Mouse (Mus musculus) gonadal fat pad, adult 2 months (tissue): ENCODE measurements around the gene Tmub2. TPM values are rescaled to one million over a fixed set of nuclear protein-coding genes. Genes with fewer than 3 reads are reported as not detected.
"Not testable (repeated sequence)": the region's sequence is repeated elsewhere in the genome, so short reads cannot be mapped to it uniquely, and the experiment has no call there.

Source experiments
- DNase-seq: peaks from one replicate; pipeline ENCODE4 v3.0.0-alpha.2; 2012; ENCODE audit warnings: low read depth
- polyA plus RNA-seq: library from polyadenylated mRNA; depleted of rRNA; stranded (reverse); fragments of >200 nt; gene quantifications from 2 replicates; pipeline ENCODE4 v1.2.3, GENCODE M21; 2012

The Tmub2 gene
- polyA plus RNA-seq, 1 experiment = 66.7 TPM

DNA sequence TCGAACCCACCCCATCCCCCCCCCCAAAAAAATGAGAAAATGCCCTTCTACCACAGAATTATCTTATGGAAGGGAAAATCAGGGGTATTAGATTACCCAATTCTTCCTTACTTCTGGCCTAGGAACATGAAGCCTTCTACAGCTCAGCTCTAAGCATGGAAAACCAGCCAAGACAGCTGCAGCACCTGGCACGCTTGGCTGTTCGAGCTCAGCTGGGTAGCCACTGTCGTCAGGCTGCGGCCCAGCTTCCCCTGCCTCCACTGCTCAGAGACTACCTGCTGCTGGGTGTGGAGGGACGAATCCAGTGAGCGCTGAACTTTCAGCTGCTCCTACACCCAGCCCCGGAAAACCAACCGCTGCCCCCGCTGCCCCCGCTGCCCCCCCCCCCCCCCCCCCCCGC lies 7.0 kb upstream of the Tmub2 start:
- no peak for DNase-seq

DNA sequence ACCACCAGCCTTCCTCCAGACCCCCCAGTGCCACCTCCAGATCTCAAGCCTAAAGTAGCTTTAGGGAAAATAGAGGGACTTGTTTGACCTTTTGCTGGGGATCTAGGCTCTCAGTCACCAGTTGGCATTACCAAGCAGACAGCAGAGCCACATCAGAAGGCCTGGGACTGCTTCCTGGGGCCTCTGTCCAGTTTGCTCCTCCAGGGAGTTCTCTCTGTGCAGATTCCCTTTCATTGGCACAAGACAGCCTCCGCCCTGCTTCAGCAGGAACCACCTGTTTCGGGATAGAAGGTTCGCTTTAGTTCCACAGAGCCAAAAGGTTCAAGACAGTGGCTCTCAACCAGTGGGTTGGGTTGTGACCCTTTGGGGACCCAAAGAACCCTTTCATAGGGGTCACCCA lies 5.1 kb upstream of the Tmub2 start:
- no peak for DNase-seq

DNA sequence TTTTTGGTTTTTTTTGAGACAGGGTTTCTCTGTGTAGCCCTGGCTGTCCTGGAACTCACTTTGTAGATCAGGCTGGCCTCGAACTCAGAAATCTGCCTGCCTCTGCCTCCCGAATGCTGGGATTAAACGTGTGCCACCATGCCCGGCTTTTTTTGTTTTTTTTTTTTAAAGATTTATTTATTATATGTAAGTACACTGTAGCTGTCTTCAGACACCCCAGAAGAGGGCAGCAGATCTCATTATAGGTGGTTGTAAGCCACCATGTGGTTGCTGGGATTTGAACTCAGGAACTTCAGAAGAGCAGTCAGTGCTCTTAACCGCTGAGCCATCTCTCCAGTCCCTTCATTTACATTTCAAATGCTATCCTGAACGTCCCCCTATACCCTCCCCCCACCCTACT lies 4.5 kb upstream of the Tmub2 start:
- not testable (repeated sequence) for DNase-seq

DNA sequence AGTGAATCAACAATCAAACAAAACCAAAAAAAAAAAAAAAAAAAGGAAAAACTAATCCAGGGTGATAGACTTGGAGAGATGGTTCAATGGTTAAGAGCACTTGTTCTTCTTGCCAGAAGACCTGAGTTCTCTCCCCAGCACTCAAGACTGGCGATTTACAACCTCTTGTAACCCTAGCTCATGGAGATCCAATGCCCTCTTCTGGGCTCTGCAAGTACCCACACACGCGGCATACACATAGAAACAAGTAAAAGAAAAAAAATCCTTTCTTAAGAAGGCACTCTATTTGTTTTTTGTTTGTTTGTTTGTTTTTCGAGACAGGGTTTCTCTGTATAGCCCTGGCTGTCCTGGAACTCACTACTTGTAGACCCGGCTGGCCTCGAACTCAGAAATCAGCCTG lies 809 bp upstream of the Tmub2 start:
- DNase-seq = no peak

DNA sequence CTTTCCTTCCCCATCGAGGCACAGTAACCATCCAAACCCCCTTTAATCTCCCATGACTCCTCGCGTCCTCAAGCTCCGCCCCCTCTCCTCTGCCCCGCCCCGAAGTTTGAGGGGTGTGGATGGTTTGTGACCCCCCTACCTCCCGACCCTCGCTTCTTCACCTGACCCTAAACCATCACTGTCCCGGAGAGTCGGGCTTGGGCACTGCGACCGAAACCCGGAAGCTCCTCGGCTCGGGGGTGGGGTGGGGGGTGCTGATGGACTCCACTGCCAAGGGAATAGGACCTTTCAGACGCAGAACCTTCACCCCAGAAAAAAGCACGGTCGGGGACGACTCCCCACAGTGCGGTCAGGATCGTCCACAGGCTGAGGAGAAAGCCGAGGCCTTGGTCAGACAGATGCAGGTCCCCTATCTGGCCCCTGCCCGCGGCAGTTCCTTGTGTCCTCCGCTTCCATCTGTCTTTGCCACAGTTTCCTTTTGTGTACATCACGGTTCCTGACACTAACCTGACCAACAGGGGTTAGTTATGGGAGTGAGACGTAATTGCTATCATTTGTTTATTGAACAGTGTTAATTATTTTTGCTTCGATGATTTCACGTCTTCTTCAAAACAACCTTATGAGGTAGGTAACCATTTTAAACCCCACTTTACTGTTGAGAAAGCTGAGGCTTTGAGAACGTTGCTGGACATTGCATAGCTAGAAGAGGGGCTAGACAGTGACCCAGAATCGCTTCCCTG lies 534 bp downstream of the Tmub2 start:
- DNase-seq = no peak

DNA sequence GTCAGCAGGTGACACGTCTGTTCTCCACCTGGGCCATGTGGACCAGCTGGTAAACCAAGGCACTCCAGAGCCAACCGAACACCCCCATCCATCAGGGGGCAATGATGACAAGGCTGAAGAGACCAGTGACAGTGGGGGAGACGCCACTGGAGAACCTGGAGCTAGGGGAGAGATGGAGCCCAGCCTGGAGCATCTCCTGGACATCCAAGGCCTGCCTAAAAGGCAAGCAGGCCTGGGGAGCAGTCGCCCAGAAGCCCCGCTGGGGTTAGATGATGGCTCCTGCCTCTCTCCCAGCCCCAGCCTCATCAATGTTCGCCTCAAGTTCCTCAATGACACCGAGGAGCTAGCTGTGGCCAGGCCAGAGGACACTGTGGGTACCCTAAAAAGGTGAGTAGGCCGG lies 2.8 kb downstream of the Tmub2 start:
- no peak for DNase-seq

DNA sequence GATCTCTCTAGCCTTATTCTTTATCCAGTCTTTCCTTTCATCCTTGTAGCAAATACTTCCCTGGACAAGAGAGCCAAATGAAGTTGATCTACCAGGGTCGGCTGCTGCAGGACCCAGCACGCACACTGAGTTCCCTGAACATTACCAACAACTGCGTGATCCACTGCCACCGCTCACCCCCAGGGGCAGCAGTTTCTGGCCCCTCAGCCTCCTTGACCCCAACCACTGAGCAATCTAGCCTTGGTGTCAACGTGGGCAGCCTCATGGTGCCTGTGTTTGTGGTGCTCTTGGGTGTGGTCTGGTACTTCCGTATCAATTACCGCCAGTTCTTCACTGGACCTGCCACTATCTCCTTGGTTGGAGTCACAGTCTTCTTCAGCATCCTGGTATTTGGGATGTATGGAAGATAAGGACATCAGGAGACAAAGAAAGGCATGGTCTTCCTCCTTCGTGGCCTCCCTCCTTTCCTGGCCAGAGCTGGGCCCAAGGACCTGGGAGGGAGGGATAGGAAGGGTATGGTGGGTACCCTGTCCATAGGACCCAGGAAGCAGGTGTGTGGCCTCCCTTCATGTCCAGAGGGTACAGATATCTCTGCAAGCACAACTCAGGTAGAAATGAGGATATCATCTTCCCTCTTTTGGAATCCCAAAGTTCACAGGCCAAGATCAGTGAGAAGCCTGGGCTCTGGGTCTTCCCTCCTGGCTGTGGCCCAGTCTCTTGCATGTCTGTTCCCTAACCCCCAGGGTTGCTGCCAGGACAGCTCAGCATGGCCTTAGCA lies 3.5 kb downstream of the Tmub2 start:
- DNase-seq = no peak

DNA sequence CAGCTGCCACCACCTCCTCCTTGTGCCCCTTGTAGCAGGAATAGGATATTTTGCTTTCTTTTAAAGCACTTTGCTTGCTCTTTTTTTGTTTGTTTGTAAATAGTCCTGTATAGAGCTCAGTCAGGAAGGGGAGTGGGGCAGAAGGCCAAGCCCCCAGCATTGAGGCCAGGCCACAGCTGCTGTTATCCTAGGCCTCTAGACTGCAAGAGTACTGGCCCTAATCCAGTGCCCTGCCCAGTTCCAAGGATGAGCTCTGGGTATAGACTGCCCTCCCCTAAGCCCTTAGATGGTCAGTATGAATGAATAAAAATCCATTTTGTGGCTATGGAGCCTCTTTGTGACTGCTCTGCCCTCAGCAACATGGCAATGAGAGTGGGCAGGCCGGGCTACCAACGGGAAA lies 4.2 kb downstream of the Tmub2 start:
- no peak for DNase-seq

DNA sequence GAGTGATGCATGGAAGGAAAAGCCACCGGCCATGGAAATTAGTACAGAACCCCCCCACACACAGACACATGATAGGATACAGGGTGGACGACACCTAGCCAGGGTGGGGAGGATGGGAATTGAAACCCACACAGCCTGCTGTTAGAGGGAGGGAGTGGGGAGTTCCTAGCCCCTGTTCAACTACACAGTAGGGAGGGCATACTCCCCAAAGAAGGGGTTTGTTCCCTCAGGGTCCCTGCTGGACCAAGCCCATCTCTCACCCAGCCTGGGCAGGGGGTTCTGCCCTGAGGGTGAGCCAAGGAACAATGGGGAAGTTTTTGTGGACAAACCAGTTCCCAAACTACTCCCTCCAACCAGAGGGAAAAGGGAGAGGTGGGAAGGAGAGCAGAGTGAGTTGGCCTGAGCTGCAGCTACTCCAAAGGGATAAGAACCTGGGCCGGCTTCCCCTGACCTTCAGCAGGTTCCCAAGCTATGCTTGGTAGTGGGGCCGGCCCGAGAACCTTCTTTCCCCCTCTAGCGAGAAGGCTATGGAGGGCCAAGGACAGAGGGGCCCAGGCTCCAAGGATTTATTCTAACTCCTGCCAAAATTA lies 4.9 kb downstream of the Tmub2 start:
- DNase-seq = no peak

DNA sequence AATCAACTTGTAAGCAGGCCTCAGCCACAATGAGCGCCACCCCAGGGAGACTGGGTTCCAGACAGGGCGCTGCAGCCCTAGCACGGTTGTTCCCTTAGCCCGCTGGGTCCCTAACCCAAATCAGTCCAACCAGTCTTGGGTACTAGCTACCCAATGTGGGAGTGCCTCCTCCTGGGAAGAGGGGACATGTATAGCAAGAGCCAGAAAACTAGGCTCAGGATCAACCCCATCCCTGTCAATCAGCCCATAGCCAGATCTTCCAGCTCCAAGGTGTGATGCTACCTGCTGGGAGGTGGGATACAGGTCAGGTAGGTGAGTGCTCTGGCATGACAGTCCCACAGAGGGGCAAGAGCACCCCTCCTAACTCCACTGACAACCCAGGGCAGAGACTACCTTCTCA lies 5.4 kb downstream of the Tmub2 start:
- DNase-seq = no peak

DNA sequence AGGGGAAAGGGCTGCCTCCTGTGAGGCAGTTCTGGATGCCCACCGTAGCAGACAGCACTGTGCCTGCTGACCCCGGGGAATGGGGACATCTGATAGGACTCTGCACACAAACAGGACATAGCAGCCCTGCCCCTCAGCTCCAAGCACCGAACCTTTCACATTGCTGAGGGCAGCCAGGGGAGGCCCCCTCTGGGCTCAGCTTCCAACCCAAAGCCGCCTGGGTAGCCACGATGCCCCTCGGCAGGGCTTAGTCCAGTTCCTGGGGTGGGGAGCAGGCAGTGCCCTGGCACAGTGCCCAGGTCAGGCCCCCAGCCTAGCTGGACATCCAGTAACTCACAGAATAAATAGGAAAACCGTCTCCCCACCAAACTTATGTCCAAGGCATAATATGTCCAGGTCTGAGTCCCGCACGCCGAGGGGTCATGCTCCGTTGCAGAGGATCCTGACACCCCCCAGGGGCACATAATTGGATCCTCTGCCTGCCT lies 6.4 kb downstream of the Tmub2 start:
- DNase-seq = no peak

DNA sequence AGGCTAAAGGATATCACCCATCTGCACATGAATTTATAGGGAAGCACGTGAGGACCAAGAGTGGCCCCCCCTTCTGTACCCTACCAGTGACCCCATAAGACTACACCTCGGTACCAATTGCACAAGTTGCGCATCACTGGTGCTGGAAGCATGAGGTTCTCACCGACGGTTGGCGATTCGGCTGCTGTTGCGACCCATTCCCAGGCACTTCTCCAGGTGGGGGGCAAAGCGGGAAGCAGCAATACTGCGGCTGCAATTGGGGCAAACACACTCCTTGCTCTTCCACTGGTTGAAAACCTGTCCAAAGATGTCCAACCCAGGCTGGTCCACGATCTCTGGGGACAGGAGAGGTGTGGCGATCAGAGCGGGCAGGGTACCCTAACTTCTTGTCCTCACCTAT lies 9.2 kb downstream of the Tmub2 start:
- no peak for DNase-seq

DNA sequence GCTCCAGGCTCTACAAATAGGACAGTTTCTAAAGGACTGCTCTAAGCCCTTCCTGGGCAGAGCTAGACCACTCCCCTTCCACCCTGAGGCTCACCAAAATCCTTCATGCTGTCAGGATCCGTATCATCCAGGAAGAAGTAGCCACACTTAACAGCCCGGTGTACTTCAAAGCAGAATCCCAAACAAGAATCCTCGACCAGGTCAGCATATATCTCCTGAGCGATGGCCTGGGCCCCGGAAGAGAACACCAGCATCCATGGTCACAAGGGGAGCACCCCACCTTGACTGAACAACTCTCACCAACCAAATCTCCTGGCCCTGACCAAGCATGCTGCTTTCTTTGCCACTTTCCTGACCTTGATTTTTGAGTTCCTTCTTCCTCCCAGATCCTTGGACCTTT lies 9.7 kb downstream of the Tmub2 start:
- no peak for DNase-seq

DNA sequence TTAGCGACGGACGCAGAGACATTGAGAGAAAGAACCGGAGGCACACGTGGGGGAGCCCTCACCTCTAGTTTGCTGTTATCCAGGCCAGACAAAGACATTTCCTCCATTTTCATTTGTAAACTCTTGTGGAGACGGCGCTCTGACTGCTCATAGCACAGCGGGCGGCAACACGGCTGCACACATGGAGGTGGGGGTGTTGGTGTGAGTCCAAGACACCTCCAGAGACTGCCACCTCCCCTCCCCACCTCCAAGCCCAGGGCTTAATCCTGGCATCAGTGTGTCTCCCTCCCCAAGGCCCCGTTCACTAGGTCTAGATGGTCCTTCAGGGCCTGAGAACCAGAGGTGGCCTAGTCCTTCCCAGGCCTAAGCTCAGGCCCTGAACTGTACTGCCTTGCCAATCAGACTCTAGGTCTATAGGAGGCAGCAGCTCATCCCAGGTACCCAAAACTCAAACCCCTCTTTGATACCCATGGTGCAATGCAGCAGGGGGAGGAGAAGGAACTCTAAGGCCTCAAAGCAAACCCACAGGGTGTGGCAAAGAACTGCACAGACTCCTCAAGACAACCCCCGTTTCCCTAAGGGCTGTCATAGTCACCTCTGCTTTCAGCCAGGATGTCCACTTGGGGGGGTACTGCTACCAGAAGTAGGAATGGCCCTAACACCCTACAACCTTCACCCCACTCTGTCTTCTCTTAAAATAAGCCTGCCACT lies 10.3 kb downstream of the Tmub2 start:
- DNase-seq = no peak

DNA sequence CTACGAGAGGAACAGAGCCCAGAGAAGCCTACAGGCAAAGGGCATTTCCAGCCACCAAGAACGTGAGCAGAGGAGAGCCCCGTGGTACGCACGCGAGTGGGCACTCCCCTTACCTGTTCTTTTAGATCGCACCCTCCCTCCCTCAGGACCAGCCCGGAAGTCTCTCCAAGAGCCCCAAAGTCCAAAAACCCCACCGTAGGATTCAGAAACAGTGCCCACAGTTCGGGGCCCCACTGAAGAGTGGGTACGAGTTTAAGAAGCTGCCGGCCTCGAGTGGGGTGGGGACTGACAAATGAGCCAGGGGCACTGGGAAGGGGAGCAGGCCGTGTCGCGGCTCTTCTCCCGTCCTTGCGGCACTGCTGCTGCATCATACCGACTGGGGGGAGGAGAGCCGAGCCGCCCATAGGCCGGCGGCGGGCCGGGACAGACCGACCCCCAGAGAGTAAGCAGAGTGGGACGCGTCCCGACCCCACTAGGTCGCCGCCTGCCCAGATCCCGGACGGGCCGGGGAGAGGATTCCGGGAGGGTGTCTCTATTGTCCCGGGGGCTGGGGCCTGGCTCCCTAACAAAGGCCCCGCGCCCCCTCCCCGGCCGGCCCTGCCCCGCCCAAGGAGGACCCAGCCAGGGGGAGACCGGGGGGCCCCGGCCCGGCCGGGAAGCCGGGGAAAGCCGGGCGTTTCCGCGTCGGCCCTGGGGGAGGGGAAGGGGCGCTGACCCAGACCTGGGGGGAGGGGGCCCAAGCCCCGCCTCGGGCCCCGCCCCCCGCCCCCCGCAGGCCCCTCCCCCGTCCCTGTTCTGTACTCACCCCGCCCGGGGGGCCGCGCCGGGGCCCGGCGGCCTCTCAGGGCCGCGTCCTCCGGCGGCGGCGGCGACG lies 11.1 kb downstream of the Tmub2 start:
- DNase-seq = no peak

DNA sequence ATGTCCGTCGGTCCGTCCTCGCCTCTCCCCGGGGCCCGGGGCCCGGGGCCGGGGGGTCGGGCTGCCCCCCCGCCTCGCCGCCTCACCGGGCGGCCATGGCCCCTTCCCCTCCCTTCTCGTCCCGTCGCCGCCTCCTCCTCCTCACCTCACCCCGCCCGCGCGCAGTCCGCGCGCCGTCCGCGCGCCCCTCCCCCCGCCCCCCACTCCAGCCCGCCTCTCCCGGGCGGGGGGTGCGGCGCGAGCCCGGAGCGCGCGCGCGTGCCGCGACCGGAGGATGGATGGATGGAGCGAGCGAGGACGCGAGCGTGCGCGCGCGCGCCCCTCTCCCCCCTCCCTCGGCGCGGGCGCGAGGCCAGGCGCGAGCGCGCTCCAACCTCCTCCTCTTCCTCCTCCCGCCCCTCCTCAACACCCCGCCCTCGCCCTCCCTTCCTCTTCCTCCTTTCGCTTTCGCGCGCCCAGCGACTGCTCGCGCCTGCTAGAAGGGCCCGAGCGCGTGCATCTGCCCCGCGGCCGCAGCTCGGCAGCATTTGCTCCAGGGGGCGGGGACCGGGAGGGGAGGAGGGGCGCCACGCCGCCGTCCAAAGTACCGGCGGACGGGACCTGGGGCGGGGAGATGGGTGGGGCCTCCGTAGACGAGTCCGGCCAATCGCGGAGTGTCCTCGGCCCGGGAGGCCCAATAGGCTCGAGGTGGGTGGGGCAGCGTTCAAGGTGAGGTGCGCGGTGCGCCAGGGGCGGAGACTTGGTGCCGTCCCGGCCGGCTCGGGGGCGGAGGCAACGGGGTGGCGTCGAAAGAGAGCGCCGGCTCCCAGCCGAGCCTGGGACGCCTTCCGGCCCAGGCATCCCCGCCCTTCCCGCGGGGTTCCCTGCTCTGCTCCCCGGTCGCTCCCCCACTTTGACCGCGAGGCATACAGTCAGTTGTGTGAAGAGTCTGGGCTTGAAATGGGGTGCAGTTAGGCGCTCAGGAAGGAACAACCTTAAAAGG lies 12.1 kb downstream of the Tmub2 start, which contains the start of gene Atxn7l3:
Atxn7l3 (minus strand) TSS at position 141 of the 982 bp plus-strand sequence.
- no peak for DNase-seq

DNA sequence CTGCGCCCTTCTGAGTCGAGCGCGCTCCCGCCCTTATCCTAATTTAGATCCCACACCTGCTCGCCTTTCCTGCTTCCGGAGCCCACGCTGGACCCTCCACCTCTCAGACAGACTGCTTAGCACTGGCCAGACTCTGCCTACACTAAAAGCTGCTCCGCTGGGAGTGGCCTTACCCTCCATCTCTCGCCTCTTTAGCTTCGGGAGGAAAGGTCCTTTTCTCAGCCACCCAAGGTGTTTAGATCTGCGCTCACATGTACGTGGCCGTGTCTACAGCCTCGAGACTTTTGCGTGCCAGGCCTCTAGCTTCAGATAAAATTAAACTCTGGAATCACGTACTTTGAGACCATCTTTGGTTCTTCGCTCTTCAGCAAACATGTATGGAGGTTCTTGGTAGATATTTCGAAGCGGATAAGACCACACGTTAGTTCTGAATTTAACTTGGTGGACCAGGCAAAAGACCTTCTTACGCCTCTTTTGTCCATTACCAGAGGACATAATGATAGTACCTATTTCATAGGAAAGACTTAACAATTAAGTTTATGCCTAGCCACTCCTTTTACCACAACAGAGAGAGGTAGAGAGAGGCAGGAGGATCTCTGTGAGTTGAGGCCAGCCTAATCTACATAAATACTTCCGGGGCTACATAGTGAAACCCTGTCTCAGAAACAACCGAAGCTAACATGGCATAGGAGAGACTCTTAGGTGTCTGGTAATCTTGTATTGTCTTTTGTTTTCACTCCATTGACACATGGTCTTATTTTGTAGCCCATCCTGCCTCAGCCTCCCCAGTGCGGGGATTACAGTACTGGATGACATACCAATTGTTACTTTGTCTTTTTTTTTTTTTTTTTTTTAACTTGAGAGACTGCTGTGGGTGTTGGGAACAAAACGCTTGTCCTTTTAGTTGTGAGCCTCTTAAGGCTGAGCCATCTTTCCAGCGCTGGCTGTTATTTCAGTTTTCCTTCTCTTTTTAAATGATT lies 13.1 kb downstream of the Tmub2 start:
- DNase-seq = no peak

DNA sequence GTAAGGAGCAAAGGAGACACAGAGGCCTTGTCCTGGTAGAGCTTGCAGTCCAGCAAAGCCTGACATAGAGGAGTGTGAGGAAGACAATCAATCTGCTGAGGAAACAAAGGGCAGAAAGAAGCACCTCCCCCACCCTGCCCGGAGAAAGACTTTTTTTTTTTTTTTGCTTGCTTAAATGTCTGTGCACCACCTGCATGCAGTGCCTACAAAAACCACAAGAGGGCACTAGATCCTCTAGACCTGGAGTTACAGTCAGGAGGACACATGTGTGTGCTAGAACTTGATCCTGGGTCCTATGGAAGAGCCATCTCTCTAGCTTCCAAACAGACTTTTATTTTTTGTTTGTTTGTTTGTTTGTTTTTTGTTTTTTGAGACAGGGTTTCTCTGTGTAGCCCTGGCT lies 15.1 kb downstream of the Tmub2 start:
- DNase-seq = no peak

DNA sequence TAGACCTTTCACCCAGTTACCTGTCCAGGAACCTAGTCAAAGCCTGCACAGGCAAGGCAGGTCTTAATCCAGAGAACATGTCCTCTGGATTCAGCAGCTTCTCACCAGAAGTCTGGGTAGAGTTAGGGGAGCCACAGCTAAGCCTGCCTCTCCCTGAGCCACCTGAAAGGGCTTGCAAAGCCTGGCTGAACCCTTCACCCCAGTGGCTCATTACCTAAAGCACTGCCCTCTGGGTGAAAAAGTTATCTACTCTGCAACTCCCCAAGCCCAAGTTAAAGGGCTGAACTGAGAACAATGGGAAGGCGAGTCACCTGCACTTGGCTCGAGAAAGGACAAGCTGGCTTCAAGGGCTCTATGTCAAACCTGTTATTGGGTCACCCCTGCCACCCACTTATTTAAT lies 19.4 kb downstream of the Tmub2 start:
- no peak for DNase-seq
